Mouse (Mus musculus) spleen, adult 2 months (tissue): ENCODE measurements around the gene Psmd11.
"Not testable (repeated sequence)": the region's sequence is repeated elsewhere in the genome, so short reads cannot be mapped to it uniquely, and the experiment has no call there.

Experiments
- CTCF ChIP-seq: fragments of 200-500 bp; IDR thresholded peaks from 2 replicates; pipeline ENCODE4 v1.5.1; 2011; ENCODE audit warnings: mild to moderate bottlenecking, inconsistent platforms; ENCODE audit not compliant: insufficient read depth, insufficient read length, insufficient replicate concordance; ENCODE audit errors: extremely low read depth
- POLR2A ChIP-seq: fragments of 200-500 bp; IDR thresholded peaks from 2 replicates; pipeline ENCODE4 v1.6.1; 2011; ENCODE audit warnings: low read depth, low read length, inconsistent platforms

- TF ChIP-seq CTCF, POLR2A: not testable (repeated sequence)
Measured at GRCm38 (mm10) chr11:80426029-80426813, 2.2 kb upstream of the Psmd11 start.
